Mouse (Mus musculus) kidney, embryonic 14.5 days (tissue): ENCODE data around the gene Inpp5a. TPM values are rescaled to one million over a fixed set of nuclear protein-coding genes. Genes with fewer than 3 reads are reported as not detected.

ENCODE experiments used
- ATAC-seq: fragments of 200-750 bp; cut with Nextera tagmentation; 2 replicates; pipeline ENCODE4 v1.8.0; 2017; ENCODE audit warnings: moderate number of reproducible peaks, mild to moderate bottlenecking, moderate TSS enrichment, moderate library complexity; ENCODE audit not compliant: low FRiP score, low TSS enrichment
- H3K27ac ChIP-seq: fragments of 300-500 bp; sonication (generic); 2 replicates; pipeline ENCODE4 v1.5.1; 2014; ENCODE audit warnings: low read depth, mild to moderate bottlenecking, low read length, moderate library complexity, mixed read lengths
- H3K27me3 ChIP-seq: fragments of 300-500 bp; sonication (generic); 2 replicates; pipeline ENCODE4 v1.6.1; 2014; ENCODE audit warnings: mild to moderate bottlenecking, low read length; ENCODE audit not compliant: control insufficient read depth, insufficient read depth
- H3K36me3 ChIP-seq: fragments of 300-500 bp; sonication (generic); 2 replicates; pipeline ENCODE4 v1.6.1; 2014; ENCODE audit warnings: low read length, mixed read lengths; ENCODE audit not compliant: control insufficient read depth, insufficient read depth
- H3K4me1 ChIP-seq: fragments of 300-500 bp; sonication (generic); 2 replicates; pipeline ENCODE4 v1.6.1; 2014; ENCODE audit warnings: low read length, mixed read lengths; ENCODE audit not compliant: control insufficient read depth, insufficient read depth
- H3K4me2 ChIP-seq: fragments of 300-500 bp; sonication (generic); replicated peaks from 2 replicates; pipeline ENCODE4 v1.6.1; 2014; ENCODE audit warnings: low read depth, mild to moderate bottlenecking, low read length
- H3K4me3 ChIP-seq: fragments of 300-500 bp; sonication (generic); 2 replicates; pipeline ENCODE4 v1.5.1; 2014; ENCODE audit warnings: mild to moderate bottlenecking, low read length
- H3K9ac ChIP-seq: fragments of 300-500 bp; sonication (generic); 2 replicates; pipeline ENCODE4 v1.6.1; 2014; ENCODE audit warnings: low read depth, mild to moderate bottlenecking, low read length, moderate library complexity
- H3K9me3 ChIP-seq: fragments of 300-500 bp; sonication (generic); 2 replicates; pipeline ENCODE4 v1.6.1; 2016; ENCODE audit warnings: low read length; ENCODE audit not compliant: control insufficient read depth
- WGBS: fragments of 180-500 bp; shearing (Covaris S2); extraction: QIAGEN DNeasy Blood & Tissue Kit; methylation state at CpG from one replicate; pipeline ENCODE4 v1.1.7; 2014; 5-methylcytosine and 5-hydroxymethylcytosine counted together
- polyA plus RNA-seq: library from polyadenylated mRNA; unstranded; fragments of >200 nt; fragmentation: Nextera tagmentation; extraction: Ambion mirVana; gene quantifications from 2 replicates; pipeline ENCODE4 v1.2.1, GENCODE M21; 2014

The Inpp5a gene
- polyA plus RNA-seq, 1 experiment from 2014 or later = 26.1 TPM

GRCm38 (mm10) chr7:139382796-139383195, 6.1 kb upstream of the Inpp5a start:
- Histone ChIP-seq H3K4me1 (peaks cover 2% of the 10 kb centered on the region; the same call in 1 of the 2 replicates), H3K4me3 (no peak overlapping the region), H3K4me2 (no peak overlapping the region), H3K36me3 (no peaks in the 10 kb centered on the region), H3K27ac (no peak overlapping the region), H3K27me3 (no peaks in the 10 kb centered on the region), H3K9ac (no peak overlapping the region), H3K9me3 (no peaks in the 10 kb centered on the region)
- 92% methylated on average over 2 of the region's 2 CpGs for WGBS
- ATAC-seq = no peak

- H3K4me2 ChIP-seq = no peak overlapping the region
- no peak overlapping the region for H3K4me3 ChIP-seq
- ATAC-seq = no peak
- H3K27me3 ChIP-seq = no peaks in the 10 kb centered on the region
- no peak overlapping the region for H3K9ac ChIP-seq
- no peaks in the 10 kb centered on the region for H3K9me3 ChIP-seq
- no peak overlapping the region for H3K27ac ChIP-seq
- 74% methylated on average over 1 of the region's 1 CpGs for WGBS
- H3K36me3 ChIP-seq = no peaks in the 10 kb centered on the region
- H3K4me1 ChIP-seq = peaks cover 6% of the 10 kb centered on the region; the same call in 1 of the 2 replicates
Observed at GRCm38 (mm10) chr7:139384500-139384899, 4.4 kb upstream of the Inpp5a start.

- H3K4me1 ChIP-seq = peaks cover 10% of the 10 kb centered on the region; the same call in 1 of the 2 replicates
- WGBS = 75% methylated on average over 2 of the region's 2 CpGs
Observed at GRCm38 (mm10) chr7:139384916-139385530, 3.9 kb upstream of the Inpp5a start.

GRCm38 (mm10) chr7:139386933-139387690, 1.8 kb upstream of the Inpp5a start:
- no peak for ATAC-seq
- no peaks in the 10 kb centered on the region for H3K9me3 ChIP-seq
- no peaks in the 10 kb centered on the region for H3K36me3 ChIP-seq
- H3K4me2 ChIP-seq = no peak overlapping the region
- no peak overlapping the region for H3K9ac ChIP-seq
- H3K27me3 ChIP-seq = no peaks in the 10 kb centered on the region
- H3K4me3 ChIP-seq = no peak overlapping the region
- WGBS = 90% methylated on average over 9 of the region's 9 CpGs
- peaks cover 16% of the 10 kb centered on the region; the same call in 1 of the 2 replicates for H3K4me1 ChIP-seq
- H3K27ac ChIP-seq = no peak overlapping the region

More at GRCm38 (mm10) chr7:139384916-139385530, 3.9 kb upstream of the Inpp5a start:
- no peaks in the 10 kb centered on the region for H3K36me3 ChIP-seq
- H3K9me3 ChIP-seq = no peaks in the 10 kb centered on the region
- ATAC-seq = no peak
- H3K27me3 ChIP-seq = no peaks in the 10 kb centered on the region
- no peak overlapping the region for H3K4me2 ChIP-seq
- no peak overlapping the region for H3K9ac ChIP-seq
- no peak overlapping the region for H3K4me3 ChIP-seq
- H3K27ac ChIP-seq = no peak overlapping the region

GRCm38 (mm10) chr7:139387921-139388669, 814 bp upstream of the Inpp5a start:
- Histone ChIP-seq H3K9ac (peak overlapping the region; percentile 69), H3K36me3 (no peaks in the 10 kb centered on the region), H3K4me1 (peaks cover 25% of the 10 kb centered on the region), H3K27me3 (no peaks in the 10 kb centered on the region), H3K9me3 (no peaks in the 10 kb centered on the region), H3K4me3 (peak overlapping the region; percentile 49), H3K4me2 (peak overlapping the region; percentile 42), H3K27ac (peak overlapping the region; percentile 73; the same call in 1 of the 2 replicates)
- no peak for ATAC-seq
- 17% methylated on average over 16 of the region's 16 CpGs for WGBS

- Histone ChIP-seq H3K27ac (peak overlapping the region; percentile 67; the same call in 1 of the 2 replicates), H3K36me3 (no peaks in the 10 kb centered on the region), H3K4me3 (peak overlapping the region; percentile 91), H3K4me2 (peak overlapping the region; percentile 84), H3K27me3 (no peaks in the 10 kb centered on the region), H3K9me3 (no peaks in the 10 kb centered on the region), H3K4me1 (peaks cover 27% of the 10 kb centered on the region), H3K9ac (peak overlapping the region; percentile 95)
- ATAC-seq = peak; percentile 7
- under 1% methylated on average over 53 of the region's 53 CpGs for WGBS
Observed at GRCm38 (mm10) chr7:139389213-139389761, 378 bp downstream of the Inpp5a start.

GRCm38 (mm10) chr7:139390380-139390779, 1.5 kb downstream of the Inpp5a start:
- peak overlapping the region; percentile 95; the same call in 1 of the 2 replicates for H3K9ac ChIP-seq
- no peak overlapping the region for H3K27ac ChIP-seq
- peak overlapping the region; percentile 91; the same call in 1 of the 2 replicates for H3K4me3 ChIP-seq
- WGBS = 84% methylated on average over 3 of the region's 3 CpGs
- H3K36me3 ChIP-seq = no peaks in the 10 kb centered on the region
- no peaks in the 10 kb centered on the region for H3K9me3 ChIP-seq
- peaks cover 27% of the 10 kb centered on the region for H3K4me1 ChIP-seq
- ATAC-seq = no peak
- peak overlapping the region; percentile 84; the same call in 1 of the 2 replicates for H3K4me2 ChIP-seq
- no peaks in the 10 kb centered on the region for H3K27me3 ChIP-seq

- Histone ChIP-seq H3K4me1 (peaks cover 27% of the 10 kb centered on the region), H3K27ac (no peak overlapping the region), H3K9ac (no peak overlapping the region), H3K36me3 (no peaks in the 10 kb centered on the region), H3K4me2 (no peak overlapping the region), H3K9me3 (no peaks in the 10 kb centered on the region), H3K27me3 (no peaks in the 10 kb centered on the region), H3K4me3 (no peak overlapping the region)
- WGBS = 81% methylated on average over 9 of the region's 9 CpGs
- ATAC-seq = no peak
Observed at GRCm38 (mm10) chr7:139390926-139391325, 2.0 kb downstream of the Inpp5a start.
